Mouse (Mus musculus): ENCODE results near the gene Nrarp. TPM values are rescaled to one million over a fixed set of nuclear protein-coding genes. Genes with fewer than 3 reads are reported as not detected.
A peak's percentile ranks its signal among the peaks of the same experiment; 100 is the strongest.

Nrarp gene
- total RNA-seq, 4 experiments from 2014 or later, result 2.4 to 3.5 (median 2.7) TPM

- no peak for DNase-seq
These were observed 5.5 kb upstream of the Nrarp start for GRCm38 (mm10) chr2:25174866-25175689.

DNA sequence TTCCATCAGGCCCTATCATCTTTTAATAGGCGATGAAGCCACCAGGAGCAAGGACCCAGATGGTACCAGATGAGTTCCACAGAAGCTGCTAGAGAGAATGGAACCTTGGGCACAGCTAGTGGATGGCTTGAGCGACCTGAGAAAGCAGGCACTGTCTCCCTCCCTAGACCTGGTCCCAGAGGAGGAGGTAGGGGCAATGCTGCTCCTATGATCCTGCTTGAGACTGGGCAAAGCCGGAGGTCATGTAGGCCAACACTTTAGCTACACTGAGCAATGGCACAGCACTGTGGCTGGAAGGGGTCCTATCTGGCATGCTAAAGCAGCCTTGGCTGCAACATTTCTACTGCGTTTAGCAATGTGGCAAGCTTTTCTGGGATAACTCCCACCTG is 4.9 kb upstream of the Nrarp start:
- DNase-seq, result no peak

DNA sequence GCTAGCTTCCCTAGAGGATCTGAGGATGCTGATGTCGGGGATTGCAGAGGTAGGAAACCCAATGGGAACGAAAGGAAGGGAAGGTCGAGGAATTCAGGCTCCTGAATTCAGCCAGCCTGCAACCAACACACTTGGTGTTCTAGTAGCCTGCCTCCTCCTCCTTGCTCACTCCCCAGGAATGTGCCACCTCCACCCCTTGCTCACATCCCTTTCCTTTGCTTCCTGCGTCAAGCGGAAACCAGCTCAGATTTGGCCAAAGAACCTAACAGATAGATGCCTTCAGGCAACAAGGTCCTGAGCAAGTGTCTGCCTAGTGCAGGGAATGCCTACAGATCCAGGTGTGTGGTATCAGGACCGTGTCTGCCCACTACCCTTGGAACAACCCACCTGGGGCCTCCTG is 4.0 kb upstream of the Nrarp start:
- DNase-seq, result no peak

GRCm38 (mm10) chr2:25177076-25177475 is 3.5 kb upstream of the Nrarp start:
- DNase-seq, result no peak

GRCm38 (mm10) chr2:25177685-25178084 is 2.9 kb upstream of the Nrarp start:
- no peak for DNase-seq

DNA sequence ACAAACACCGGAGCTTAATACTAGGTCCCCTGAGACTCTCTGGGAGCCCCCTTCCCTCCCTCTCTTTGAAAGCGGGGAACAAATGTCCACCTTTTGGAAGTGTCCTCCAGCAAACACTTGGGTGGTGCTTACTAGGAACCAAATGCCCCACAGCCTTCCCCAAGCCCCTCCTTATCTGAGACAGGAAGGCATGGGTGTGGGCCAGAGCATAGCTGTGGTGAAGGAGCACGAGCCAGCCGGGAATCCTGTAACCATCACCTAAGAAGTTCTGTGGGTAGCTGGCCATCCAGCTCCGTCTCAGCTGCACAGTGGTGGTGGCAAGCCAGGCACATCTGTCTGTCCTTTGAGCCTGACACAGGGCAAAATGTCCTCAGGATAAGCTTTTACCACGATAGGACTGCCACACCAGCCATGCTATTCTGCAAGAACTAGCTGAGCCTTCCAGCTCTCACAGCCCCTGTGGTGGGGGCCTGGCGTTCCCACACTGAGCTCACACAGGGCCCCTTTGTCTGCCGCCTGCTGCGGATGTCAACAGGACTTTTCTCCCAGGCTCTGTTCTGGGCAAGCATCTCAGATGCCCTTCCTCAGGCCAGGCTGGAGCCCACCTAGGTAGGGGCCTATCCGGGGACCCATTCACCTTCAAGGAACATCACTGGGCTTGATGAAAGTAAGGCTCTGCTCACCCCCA is 2.1 kb upstream of the Nrarp start:
- DNase-seq, result no peak

DNA sequence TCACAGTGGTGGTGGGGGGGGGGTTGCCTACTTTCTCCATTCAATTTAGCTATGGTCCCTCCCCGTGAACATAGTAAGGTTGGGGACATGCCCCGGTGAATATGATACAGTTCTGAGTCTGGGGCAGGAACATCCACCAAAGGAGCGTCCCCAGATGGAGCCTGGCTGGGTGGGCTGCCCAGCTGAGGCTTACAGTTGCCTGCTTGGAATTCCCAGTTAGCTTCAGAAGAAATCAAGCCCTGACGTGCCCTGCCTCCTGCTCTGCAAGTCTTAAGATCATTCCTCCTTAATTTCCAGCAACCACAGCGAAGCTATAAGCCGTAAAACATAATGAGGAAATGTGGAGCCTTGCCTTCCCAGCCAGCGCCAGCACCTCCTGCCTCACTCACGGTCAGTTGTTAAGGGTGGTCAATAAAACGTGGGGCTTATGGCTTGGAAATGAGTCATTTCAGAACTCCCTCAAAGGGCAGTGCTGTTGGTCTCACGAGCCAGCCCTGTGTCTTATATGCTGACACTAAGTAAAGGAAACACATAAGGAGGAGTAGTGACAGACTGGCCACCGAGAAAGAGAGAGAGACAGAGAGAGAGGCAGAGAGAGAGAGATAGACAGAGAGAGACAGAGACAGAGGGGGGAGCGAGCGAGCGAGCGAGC is 866 bp upstream of the Nrarp start:
- no peak for DNase-seq

GRCm38 (mm10) chr2:25180973-25181890 is 674 bp downstream of the Nrarp start:
- no peak for DNase-seq

GRCm38 (mm10) chr2:25181891-25182397 is 1.4 kb downstream of the Nrarp start:
- no peak for DNase-seq

DNA sequence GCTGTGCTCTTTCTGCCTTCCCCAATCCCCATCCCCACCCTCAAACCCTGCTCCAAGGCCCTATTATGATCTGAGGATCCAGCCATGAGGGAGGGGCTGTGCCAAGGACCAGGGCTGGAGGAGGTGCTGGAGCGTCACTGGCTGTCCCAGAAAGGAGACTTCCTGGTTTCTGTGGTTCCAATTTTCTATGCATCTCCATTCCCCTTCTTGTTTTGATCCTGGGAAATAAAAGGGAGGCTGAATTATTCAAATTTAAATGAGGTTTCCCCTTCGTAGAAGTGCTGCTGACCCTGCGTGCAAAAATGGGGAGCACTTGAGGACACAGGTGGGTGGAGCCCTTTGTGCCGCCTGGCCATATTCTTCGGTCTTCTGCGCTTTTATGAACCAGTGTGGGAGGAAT is 2.1 kb downstream of the Nrarp start:
- no peak for DNase-seq

- DNase-seq, result no peak
These were observed 2.8 kb downstream of the Nrarp start for GRCm38 (mm10) chr2:25183336-25183735.

DNA sequence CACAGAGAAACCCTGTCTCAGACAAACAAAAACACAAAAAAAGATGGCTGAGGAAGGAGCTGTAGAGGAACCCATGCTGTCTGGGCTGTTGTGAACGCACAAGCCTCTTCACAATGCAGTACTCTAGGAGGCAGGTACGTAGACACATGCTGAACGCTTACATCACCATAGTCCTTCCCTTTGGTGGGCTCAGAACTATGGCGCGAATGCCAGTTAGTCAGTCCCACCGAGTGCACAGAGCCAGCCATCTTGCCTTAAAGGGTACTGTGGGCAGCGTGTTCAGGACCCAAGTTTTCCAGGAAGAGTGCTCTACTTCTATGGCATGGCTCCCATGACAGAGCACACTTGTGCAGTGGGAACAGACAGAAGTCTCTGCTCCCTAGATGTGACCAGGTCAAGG is 3.9 kb downstream of the Nrarp start:
- no peak for DNase-seq

GRCm38 (mm10) chr2:25185625-25186574 is 5.3 kb downstream of the Nrarp start:
- no peak for DNase-seq

GRCm38 (mm10) chr2:25186575-25186930 is 6.0 kb downstream of the Nrarp start:
- DNase-seq, result no peak

GRCm38 (mm10) chr2:25187841-25188240 is 7.3 kb downstream of the Nrarp start:
- no peak for DNase-seq

GRCm38 (mm10) chr2:25193330-25193770 is 12.8 kb downstream of the Nrarp start:
- DNase-seq, result peak; percentile 76

GRCm38 (mm10) chr2:25194006-25194405 is 13.4 kb downstream of the Nrarp start:
- DNase-seq, result no peak

GRCm38 (mm10) chr2:25194486-25195171 is 14.1 kb downstream of the Nrarp start:
- no peak for DNase-seq

DNA sequence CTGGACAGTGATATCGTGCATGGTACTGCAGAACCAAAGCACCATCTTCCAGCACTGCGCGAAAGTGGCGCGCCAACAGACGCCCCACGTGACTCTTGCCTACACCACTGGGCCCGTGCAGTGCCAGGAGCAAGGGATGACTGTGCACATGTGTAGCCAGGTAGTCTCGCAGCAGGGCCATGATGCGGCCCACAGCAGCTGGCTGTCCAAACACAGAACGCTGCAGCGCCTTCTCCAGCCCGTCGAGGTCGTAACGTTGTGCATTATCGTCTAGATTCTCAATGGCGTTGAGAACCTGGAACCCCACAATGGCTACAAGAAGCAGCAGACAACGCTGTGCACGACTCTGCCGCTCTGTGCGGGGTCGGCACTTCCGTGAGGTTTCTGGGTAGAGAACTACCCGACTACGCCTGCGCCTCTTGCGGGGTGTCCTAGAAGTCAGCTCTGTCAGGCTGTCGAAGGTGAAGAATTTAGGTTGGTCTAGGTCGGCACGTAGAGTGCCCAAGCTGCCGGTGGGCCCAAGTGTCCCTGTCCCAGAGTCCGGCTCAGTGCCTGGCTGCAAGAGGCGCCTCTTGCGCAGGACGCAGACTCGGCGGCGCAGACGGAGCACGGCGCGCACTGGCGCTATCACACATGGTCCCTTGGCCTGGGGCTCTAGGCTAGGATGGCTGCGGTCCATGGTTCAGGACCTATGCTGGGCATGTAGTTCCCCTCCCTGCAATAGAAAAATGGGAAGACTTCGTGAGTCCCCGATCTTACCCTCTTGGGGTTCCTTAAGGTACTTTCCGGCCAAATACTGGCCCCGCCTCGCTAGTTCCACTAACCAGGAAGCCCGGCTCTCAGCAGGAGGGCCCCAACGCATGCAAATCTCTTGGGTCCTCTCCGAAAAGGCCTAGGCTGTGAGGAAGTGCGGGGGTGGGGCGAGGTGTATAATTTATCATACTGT is 14.9 kb downstream of the Nrarp start:
- peak; percentile 79 for DNase-seq

Measured in adrenal gland, adult 8-10 months (tissue).